Mouse (Mus musculus) ovary, postnatal 10 days (tissue): ENCODE results near the gene Cxcl12.

Experiments used
- DNase-seq: peaks from one replicate; pipeline ENCODE4 v3.0.0; 2022; ENCODE audit warnings: low spot score

Gene Cxcl12

DNA sequence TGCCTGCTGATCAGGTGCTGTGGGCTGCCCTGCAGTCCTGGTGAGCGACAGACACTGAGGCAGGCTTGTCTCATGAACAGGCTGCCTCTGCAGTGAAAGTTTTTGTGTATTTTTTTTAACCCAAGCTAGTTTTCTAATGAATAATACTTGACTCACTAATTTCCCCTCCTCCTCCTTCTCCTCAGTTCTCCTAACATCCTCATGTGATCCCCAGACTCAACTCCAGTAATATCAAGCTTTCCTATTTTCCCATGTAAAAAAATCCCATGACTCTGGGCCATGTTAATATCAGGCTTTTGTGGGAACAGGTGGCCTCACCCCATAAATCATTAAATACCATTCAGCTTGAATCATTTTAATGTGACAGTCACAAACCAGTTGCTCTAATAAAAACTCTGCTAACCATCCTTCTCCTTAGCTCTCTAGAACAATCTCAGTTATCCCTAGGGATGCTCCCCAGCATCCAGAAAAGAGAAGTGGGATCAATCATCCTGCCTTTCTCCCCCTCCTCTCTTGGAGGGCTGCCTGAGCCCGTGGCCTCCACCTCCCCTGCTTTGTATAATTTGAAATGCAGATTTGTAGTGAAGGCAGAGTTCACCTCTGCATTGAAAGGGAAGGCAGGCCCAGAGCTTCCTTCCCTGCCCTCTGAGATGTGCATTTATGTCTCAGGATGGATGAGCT is 6.9 kb downstream of the Cxcl12 start:
- DNase-seq, result no peak

DNA sequence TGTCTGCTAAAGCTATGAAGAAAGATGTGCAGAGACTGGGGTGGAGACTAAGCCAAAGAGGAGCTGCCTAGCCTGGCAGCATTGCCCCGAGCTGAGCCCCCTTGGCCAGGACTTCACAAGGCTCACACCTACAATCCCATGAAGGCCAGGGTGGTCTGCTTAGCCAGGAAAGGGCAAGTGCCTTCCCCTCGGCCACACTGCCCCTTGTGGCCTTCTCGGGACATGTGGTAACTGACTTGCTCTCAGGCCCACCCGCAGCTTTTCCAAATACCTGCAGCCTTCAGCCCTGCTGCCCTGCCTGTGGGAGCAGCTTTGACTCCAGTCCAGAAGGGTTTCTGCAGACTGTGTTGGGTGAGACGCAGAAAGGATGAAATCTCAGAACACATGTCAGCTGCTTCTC is 8.1 kb downstream of the Cxcl12 start:
- no peak for DNase-seq

DNA sequence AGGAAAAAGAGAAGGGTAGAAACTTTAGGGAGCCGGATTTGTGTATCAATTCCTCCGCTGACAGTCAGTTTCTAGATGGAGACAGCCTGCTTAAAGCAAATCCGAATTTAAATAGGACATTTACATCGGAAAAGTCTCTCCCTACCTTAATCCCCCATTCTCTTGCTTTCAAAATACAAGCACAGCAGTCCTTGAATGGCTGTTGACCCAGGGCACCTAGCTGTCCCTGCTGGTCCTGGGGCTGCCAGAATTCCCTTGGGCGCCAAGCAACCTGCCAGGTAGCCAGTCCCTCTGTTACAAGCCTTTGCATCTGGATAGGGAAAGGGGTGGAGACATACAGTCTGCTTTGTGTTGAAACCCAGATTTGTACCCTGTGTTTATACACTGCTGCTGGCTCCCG is 12.0 kb downstream of the Cxcl12 start:
- no peak for DNase-seq

DNA sequence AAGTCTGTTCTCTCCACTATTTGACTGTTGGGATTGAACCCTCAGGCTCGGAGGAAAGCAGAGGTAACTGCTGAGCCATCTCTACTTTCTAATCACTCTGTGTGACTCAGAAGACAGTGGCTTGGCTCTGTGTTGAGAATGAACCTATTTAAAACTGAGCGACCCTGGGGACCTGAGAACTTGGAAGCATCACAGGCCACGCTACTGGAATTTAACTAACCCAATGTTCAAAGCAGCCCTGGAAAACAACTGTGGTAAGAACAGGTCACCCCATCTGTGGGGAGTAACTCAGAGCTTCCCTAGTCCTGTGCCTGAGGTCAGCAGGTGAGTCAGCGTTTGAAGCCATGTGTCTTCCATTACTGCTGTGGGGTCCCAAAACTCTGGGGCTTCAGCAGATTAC is 17.0 kb downstream of the Cxcl12 start:
- DNase-seq, result no peak

DNA sequence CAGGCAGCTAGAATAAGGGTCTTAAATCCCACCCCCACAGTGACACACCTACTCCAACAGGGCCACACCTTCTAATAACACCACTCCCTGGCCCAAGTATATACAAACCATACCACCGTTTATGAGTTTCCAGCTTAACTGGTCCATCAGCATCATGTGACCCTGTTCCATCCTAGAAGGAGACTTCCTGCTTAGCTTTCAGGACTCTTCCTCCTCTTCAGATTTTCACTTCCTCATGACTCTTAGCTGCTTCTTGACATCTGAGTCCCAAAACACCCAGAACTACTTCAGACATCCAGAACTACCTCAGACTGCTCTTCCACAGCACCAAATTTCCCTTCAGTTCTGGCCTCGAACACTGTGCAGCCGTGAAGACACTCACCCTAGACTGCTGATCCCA is 22.1 kb downstream of the Cxcl12 start:
- DNase-seq, result no peak

DNA sequence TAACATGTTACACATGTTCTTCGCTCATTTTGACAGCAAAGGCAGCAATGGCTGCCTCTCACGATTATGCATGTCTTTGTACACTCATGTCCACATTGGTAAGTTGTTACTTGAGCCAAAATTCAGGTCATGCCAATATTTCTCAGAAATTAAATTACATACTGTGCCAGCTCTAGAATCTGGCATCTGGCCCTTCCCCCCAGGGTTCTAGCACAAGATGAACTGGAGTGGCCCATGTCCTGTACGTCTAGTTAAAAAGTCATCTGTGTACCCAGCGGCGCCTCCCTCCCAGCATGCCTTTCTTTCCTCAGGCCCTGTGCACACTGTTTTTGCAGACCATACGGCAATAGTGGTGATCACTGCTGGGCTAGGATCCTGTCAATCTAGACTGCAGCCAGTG is 23.4 kb downstream of the Cxcl12 start:
- DNase-seq, result no peak

DNA sequence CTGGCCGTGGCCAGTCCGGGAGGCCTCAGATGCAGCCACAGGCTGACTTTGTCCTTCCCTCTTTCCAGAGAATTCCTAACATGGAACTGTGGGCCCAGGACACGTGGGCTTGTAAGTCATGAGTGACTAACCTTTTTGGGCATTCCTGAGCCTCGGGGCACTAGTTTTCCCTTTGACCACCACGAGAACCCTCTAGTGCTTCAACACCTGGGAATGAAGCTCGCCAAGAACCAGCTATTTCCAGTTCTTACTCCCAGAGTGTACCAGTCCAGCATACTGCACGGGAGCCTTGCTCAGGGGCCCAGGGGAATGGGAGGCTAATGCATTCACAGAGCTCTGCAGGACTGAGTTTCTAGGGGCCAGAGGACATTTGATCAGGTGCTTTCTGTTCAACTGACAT is 24.3 kb downstream of the Cxcl12 start:
- no peak for DNase-seq

DNA sequence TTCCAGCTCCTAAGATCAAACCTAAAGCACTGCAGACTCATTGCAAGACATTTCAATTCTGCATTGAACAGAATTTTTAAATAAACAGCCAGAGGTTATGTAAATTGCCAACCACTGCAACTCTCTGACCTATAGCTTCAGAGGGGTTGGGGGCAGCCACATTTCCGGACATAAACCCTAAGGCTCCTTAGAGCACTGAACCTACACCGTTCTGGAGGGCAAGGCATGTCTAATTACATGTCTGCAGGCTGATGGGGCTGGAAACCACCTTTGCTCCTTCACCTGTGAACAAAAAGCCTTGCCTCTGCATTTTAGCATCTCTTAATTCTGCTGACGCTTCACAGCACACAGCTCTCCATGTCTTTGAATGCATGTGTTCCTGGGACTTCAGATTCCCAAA is 26.9 kb downstream of the Cxcl12 start:
- DNase-seq, result no peak

DNA sequence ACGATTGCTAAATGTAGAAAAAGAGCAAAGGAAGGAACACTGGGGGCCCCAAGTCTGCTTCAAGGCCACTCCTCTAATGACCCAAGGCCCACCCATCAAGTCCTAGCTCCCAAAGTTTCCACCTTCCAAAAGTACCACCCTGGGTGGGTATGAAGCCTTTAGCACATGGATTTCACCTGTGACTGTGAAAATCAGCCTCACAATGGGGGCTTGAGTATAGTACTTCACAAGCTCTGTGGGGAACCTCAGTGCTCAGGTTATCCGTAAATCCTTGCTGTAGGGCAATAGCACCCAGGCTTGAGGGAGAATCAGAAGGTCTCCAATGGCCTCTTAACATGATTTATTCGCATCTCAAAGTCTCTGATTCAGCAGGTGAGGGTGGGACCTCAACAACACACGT is 30.5 kb downstream of the Cxcl12 start:
- no peak for DNase-seq

DNA sequence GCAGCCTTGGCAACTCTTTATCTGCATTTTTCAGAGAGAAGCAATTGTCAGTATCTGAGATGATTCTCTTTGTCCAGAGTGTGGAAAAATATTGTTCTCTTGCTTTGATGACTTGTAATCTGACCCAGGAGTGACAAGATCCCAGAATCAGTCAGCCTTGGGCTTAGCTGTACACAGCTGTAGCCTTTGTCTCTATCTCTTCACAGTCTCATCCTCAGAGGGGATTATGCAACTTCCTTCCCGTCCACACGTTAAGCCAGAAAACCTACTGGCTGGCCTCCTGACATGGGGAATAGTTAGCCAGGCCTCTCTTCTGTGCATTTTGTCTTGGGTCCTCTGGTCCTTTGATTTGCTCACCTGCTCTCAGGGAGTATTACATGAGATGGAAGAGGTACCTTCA is 31.4 kb downstream of the Cxcl12 start:
- DNase-seq, result no peak

DNA sequence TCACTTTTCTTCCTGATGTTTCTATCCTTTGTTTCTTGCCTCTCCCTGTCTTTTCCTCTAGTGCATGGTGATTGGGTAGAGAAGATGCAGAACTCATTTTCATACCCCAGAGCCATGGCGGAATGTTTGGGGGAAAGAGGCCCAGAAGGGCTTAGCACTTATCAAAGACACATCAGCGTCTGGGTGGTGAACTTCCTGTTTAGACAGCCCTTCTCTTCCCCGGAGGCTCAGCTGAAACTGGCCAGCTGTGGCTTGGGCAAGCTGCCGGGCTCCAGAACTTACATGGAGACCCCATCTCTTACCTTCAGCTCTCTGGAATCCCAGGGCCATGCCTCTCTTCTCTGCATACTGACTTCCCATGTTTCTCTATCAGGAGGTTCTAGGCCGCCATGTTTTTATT is 32.6 kb downstream of the Cxcl12 start:
- no peak for DNase-seq

DNA sequence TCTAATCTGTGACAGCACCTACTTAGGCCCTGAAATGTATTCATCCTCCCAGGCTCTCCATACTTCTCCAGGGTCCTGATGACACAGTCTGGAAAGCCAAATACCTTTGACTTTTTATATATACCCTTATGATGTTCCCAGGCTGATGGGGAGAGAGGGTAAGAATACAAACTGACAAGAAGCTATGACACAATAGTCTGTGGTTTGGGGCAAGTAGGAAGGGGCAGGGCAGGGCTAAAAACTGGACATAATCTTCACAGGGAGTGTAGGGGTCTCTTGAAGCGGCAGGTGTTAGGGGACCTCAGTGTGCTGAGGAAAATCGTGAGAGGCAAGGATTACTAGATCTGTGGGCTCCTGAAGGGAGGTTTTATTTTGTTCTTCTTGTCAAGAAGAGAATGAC is 33.1 kb downstream of the Cxcl12 start:
- no peak for DNase-seq

DNA sequence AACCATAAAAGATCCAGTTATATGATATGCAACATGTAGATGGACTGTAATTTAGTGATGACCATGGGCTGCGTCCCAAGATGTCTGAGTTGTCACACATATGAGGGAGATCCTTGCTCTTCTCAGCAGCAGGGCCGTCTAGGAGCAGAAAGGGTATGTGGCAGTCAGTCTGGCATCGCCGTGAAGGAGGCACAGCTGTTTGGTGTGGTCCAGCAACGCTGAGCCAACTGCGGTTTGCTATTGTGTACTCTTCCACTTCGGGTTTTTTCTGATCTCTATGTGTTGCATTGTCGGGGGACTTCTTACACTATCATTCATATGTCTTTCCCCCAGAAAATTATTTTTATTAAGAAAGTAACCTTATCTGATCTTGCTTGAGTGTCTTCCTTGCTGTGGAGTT is 33.5 kb downstream of the Cxcl12 start:
- no peak for DNase-seq

DNA sequence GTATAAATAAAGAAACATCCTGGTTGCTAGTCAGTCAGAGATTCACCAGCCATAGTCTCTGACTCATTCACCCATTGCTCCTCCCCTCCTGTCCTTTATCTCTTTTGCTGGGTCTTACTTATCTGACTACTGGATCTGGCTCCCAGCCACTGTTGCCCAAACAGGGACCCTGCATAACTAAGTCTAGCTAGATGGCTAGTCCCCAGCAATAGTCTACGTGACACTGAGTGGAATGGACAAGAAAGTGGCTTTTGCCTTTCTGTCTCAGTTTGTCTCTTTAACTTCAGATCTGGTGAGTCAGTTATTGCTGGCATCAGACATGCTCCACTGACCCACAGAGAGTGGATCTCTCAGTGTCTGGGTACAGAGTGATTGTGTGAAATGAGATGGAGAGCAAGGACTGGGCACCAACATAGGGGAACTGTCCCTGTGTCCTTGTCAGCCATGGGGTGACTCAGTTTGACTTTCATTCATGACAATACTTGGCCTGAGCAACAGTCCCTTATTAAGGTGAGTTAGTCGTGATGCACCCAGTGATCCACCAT is 34.6 kb downstream of the Cxcl12 start:
- DNase-seq, result no peak

DNA sequence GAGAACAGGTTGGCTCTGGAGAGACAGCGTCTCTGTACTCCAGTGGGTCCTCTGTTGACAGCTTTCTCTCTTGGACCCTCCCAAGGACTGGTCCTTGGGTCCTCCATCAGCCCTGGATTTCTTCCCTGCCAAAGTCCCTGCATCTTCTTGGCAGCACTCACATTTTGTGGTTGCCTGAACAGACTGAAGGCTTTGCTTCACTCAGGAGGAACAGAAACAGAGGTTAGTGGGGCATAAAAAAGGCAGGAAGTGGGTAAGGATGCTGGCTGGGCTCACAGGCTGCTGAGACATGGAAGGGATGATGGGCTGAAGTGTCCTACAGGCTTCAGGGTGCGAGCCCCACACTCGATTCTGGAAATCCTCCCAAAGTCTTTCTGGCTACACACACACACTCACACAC is 35.8 kb downstream of the Cxcl12 start:
- no peak for DNase-seq

DNA sequence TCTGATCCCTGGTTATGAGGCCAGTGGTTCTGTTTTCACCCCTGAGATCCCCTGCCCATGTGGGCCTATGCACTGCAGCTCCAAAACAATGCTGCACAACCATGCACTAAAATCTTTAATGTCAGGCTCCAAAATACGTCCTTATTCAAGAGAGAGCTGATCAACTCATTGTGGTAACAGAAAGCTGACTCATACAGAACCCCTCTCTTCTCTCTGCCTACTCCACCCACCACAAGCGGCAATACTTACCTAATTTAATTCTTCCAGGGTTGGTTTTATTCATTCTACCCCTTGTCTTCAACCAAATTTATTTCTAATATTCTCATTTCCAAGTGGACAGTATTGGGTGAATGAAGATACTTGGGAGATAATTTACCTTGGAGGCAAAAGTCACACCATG is 38.5 kb downstream of the Cxcl12 start:
- DNase-seq, result no peak

DNA sequence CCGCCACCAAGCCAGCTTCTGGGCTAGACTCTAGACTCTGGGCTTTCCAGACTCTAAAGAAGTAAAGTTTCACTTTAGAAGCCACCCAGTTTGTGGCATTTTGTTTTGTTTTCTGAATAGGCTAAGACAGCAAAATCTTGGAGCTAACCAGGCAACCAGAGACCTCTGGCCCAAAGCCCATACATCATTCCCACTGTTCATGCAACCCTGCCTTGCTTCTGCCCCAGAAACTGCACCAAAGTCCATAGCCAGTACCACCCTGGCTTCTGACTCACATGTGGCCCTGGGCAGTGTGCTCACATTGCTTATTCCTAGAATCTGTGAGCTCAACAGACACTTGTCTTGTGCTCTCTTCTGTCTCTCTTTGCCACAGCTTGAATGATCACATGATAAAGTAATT is 39.0 kb downstream of the Cxcl12 start:
- DNase-seq, result no peak

DNA sequence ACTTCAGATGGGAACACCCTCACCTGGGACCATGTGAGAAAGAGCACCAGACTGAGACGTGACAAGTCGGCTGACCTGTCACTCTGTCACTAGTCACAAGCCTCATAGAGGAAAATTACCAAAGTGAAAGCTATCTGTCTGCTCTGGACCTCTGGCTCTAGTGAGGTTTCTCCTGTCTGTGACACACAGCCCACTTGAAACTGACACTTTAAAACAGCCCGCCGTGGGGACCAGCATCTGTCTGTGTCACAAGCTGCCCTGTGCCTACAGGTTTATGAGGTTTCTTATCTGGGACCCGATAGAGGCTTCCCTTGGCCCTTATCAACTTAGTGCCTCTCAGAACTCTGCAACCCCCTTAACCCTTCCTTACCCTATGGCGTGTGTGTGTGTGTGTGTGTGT is 41.8 kb downstream of the Cxcl12 start:
- DNase-seq, result no peak

DNA sequence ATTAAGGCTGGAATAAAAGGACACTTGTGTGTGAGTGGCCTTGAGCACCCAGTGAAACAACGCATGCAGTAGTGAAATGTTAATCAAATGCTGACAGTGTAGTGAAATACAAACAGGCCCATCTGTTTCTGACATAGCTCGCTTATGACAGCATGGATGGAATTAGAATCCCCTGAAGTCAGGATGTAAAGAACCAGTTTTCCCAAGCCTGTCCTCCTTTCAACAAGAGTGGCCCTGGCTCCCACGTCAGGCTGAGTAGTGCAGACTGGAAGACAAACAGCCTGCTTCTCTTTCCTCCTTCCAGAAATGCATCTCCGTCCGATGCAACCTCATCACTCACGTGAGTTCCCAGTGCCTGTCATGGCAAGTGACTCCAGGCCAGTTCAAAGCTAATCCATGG is 42.2 kb downstream of the Cxcl12 start:
- DNase-seq, result no peak

DNA sequence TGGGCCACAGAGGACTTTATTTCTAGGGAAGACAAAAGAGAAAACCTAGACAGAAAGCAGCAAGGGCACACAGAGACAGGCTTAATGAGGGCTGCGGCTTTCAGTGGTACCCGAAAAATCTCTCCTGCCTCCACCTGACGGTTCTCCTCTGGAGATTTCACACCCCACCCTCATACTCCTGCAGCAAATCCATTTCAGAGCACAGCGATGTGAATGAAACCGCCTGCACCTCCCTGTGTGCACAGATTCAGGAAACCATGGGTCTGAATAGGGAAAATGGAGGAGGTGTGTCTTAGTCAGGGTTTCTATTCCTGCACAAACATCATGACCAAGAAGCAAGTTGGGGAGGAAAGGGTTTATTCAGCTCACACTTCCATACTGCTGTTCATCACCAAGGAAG is 46.2 kb downstream of the Cxcl12 start:
- no peak for DNase-seq

DNA sequence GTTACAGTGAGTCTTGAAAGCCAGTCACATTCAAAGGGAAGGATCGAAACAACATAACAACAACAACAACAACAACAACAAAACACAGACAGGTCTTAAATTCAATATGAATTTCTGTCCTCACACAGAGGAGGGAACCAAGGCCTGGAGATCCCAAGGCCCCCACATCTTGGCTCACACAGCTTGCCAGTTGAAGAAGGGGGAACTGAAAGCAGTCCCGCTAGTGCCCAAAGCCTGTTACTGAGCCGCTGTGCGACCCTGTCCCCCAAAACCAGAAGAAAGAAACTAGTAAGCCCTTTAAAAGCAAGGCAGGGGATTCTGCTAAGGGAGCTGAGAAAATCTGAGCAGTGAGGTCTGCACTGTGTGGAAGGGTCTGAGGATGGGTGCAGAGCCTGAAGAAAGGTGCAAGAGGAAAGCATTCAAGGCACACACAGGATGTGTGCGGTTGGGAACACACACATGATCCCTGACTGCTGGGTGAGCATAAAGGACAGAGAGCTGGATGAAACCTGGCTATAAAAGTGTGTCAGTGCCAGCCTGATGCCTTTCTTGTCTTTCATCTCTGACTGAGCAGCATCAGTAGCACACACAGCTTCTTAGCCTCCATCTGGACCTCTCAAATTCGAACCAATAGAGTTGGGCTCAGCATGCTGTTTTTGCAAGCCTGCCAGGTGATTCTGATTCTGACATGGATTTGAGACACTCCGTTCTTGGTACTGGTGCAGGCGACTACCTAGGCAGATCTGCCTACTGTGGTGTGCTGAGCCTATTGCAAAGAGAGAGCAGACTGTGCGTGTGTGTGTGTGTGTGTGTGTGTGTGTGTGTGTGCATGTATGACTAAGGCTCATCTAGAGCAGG is 50.3 kb downstream of the Cxcl12 start:
- DNase-seq, result no peak

DNA sequence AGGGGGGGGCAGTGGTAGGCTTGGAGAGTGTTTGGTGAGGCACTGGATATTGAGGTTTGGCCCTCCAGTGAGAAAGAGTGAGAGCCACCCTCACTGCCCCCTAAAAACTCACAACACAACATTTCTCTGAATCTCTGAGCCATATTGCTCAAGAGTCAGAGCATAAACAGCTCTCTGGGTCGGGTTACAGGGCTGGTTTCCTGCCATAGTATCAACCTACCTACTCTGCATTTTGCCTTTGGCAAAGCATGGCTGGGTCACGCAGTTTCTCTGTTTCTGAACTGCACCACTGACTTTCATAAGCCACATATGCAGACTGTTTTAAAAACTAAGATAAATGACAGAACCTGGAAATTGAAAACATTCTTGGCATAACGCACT is 51.0 kb downstream of the Cxcl12 start:
- no peak for DNase-seq

DNA sequence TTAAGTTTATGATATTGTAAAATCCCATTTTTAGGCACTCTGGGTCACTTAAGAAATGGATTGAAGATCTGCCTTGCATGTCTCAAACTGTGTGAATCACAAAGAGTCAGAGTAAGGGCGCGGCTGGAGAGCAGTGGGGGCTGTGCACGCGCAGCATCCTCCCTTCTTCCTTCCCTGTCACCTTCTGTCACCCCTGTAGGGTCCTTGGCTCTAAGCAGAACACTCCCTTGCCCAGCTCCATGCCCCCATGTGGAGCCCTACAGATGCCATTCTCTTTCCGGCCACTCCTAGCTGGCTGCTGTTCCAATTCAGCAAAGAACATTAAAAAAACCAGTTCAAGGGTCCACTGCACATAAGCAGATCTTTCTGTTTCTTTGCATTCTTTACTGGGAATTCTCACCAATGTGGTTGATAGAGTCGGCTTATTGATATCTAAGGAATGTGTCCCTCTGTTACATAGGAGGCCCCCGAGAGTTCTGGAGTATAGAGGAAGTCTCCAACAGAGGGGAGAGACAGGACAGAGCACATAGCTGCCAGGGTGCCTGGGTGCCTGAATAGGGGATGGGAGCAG is 51.7 kb downstream of the Cxcl12 start:
- no peak for DNase-seq
